Mouse (Mus musculus): ENCODE data around the gene Gm49391.
"Not testable (repeated sequence)": the region's sequence is repeated elsewhere in the genome, so short reads cannot be mapped to it uniquely, and the experiment has no call there.

DNA sequence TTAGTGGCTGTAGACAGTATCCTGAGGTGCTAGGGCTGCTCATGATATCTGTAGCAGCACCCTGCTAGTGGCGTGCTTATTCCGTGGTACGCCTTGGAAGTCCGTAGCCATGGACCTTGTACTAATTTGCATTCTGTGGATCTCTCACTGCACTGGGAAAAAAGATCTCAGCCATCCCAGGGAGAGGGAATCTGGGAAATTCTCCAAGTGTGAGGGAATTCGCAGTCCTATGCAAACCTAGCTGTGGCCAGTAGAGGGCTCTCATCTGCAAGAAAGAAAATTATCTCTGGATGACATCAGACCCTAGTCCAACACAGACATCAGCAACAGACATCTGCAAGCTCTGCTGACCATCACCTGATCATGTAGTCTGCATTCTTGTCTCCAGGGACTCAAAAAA, 27.6 kb upstream of the Gm49391 start:
- not testable (repeated sequence) for TF ChIP-seq CTCF (IDR thresholded peaks at IDR 0.05; ENCODE audit: borderline replicate concordance, extremely low read depth, insufficient read depth, insufficient read length); POLR2A (IDR thresholded peaks at IDR 0.05; ENCODE audit: borderline replicate concordance, extremely low read depth, insufficient read depth, insufficient read length, poor library complexity, severe bottlenecking)

All from brain, embryonic 14.5 days (tissue).